Mouse (Mus musculus): Measurements from ENCODE around the gene Skil. TPM values are rescaled to one million over a fixed set of nuclear protein-coding genes. Genes with fewer than 3 reads are reported as not detected.
A peak's percentile ranks its signal among the peaks of the same experiment; 100 is the strongest.

Gene Skil
- 14.0 and 14.5 TPM in 2 replicates for polyA plus RNA-seq (2012; rRNA removed)

- H3K4me3 ChIP-seq (replicated peaks; ENCODE audit: insufficient read depth, low read depth, low read length): peak within 1 kb of the TSS; percentile 80
- under 1% methylated on average over 90 of the region's 109 CpGs for whole genome bisulfite sequencing
- no peak for TF ChIP-seq CTCF (IDR thresholded peaks at IDR 0.05; ENCODE audit: borderline replicate concordance, insufficient read depth, low read depth, low read length)
- TF ChIP-seq POLR2A (IDR thresholded peaks at IDR 0.05; ENCODE audit: borderline replicate concordance, insufficient read depth, low read length): no peak
- peak; percentile 95 for DNase-seq
- no peaks in the 10 kb centered on the region for H3K27me3 ChIP-seq (ENCODE audit: control insufficient read depth, insufficient read depth, low read length)
- peak within 1 kb of the TSS; percentile 88 for H3K27ac ChIP-seq (ENCODE audit: insufficient read depth, low read length)
- no peaks in the 10 kb centered on the region for H3K4me1 ChIP-seq (ENCODE audit: control insufficient read depth, insufficient read depth, low read length)
Observed at GRCm38 (mm10) chr3:31094531-31095178, at the start of gene Skil. TSS of gene Skil (plus strand) at chr3:31095058.

GRCm38 (mm10) chr3:31047263-31047662 lies 47.6 kb upstream of the Skil start:
- DNase-seq: no peak
- 62% methylated on average over 3 of the region's 3 CpGs for WGBS
- H3K4me3 ChIP-seq (replicated peaks; ENCODE audit: insufficient read depth, low read depth, low read length): no peak overlapping the region
- no peaks in the 10 kb centered on the region for H3K27me3 ChIP-seq (ENCODE audit: control insufficient read depth, insufficient read depth, low read length)
- no peak for TF ChIP-seq POLR2A (IDR thresholded peaks at IDR 0.05; ENCODE audit: borderline replicate concordance, insufficient read depth, low read length)
- no peak for TF ChIP-seq CTCF (IDR thresholded peaks at IDR 0.05; ENCODE audit: borderline replicate concordance, insufficient read depth, low read depth, low read length)
- H3K27ac ChIP-seq (ENCODE audit: insufficient read depth, low read length): no peak overlapping the region
- H3K4me1 ChIP-seq (ENCODE audit: control insufficient read depth, insufficient read depth, low read length): no peaks in the 10 kb centered on the region

GRCm38 (mm10) chr3:31049087-31049486 lies 45.8 kb upstream of the Skil start:
- 62% methylated on average over 5 of the region's 5 CpGs for WGBS
- no peak overlapping the region for H3K27ac ChIP-seq (ENCODE audit: insufficient read depth, low read length)
- no peak overlapping the region for H3K4me3 ChIP-seq (replicated peaks; ENCODE audit: insufficient read depth, low read depth, low read length)
- TF ChIP-seq POLR2A (IDR thresholded peaks at IDR 0.05; ENCODE audit: borderline replicate concordance, insufficient read depth, low read length) (no peak), CTCF (IDR thresholded peaks at IDR 0.05; ENCODE audit: borderline replicate concordance, insufficient read depth, low read depth, low read length) (no peak)
- H3K27me3 ChIP-seq (ENCODE audit: control insufficient read depth, insufficient read depth, low read length): no peaks in the 10 kb centered on the region
- H3K4me1 ChIP-seq (ENCODE audit: control insufficient read depth, insufficient read depth, low read length): no peaks in the 10 kb centered on the region
- no peak for DNase-seq

- 22% methylated on average over 7 of the region's 7 CpGs for WGBS
- no peaks in the 10 kb centered on the region for H3K4me1 ChIP-seq (ENCODE audit: control insufficient read depth, insufficient read depth, low read length)
- no peak overlapping the region for H3K27ac ChIP-seq (ENCODE audit: insufficient read depth, low read length)
- TF ChIP-seq POLR2A (IDR thresholded peaks at IDR 0.05; ENCODE audit: borderline replicate concordance, insufficient read depth, low read length): no peak
- TF ChIP-seq CTCF (IDR thresholded peaks at IDR 0.05; ENCODE audit: borderline replicate concordance, insufficient read depth, low read depth, low read length): no peak
- no peaks in the 10 kb centered on the region for H3K27me3 ChIP-seq (ENCODE audit: control insufficient read depth, insufficient read depth, low read length)
- DNase-seq: no peak
- H3K4me3 ChIP-seq (replicated peaks; ENCODE audit: insufficient read depth, low read depth, low read length): no peak overlapping the region
Observed at GRCm38 (mm10) chr3:31050375-31050774, 44.5 kb upstream of the Skil start.

GRCm38 (mm10) chr3:31051730-31052129 lies 43.1 kb upstream of the Skil start:
- DNase-seq: no peak
- no peaks in the 10 kb centered on the region for H3K4me1 ChIP-seq (ENCODE audit: control insufficient read depth, insufficient read depth, low read length)
- WGBS: 61% methylated on average over 9 of the region's 9 CpGs
- no peak for TF ChIP-seq POLR2A (IDR thresholded peaks at IDR 0.05; ENCODE audit: borderline replicate concordance, insufficient read depth, low read length)
- TF ChIP-seq CTCF (IDR thresholded peaks at IDR 0.05; ENCODE audit: borderline replicate concordance, insufficient read depth, low read depth, low read length): no peak
- H3K4me3 ChIP-seq (replicated peaks; ENCODE audit: insufficient read depth, low read depth, low read length): no peak overlapping the region
- H3K27me3 ChIP-seq (ENCODE audit: control insufficient read depth, insufficient read depth, low read length): no peaks in the 10 kb centered on the region
- H3K27ac ChIP-seq (ENCODE audit: insufficient read depth, low read length): no peak overlapping the region

- H3K4me3 ChIP-seq (replicated peaks; ENCODE audit: insufficient read depth, low read depth, low read length): no peak overlapping the region
- H3K27me3 ChIP-seq (ENCODE audit: control insufficient read depth, insufficient read depth, low read length): no peaks in the 10 kb centered on the region
- no peak for DNase-seq
- H3K4me1 ChIP-seq (ENCODE audit: control insufficient read depth, insufficient read depth, low read length): no peaks in the 10 kb centered on the region
- TF ChIP-seq POLR2A (IDR thresholded peaks at IDR 0.05; ENCODE audit: borderline replicate concordance, insufficient read depth, low read length) (no peak), CTCF (IDR thresholded peaks at IDR 0.05; ENCODE audit: borderline replicate concordance, insufficient read depth, low read depth, low read length) (no peak)
- H3K27ac ChIP-seq (ENCODE audit: insufficient read depth, low read length): no peak overlapping the region
- 85% methylated on average over 9 of the region's 9 CpGs for WGBS
Observed at GRCm38 (mm10) chr3:31053191-31053590, 41.7 kb upstream of the Skil start.

GRCm38 (mm10) chr3:31054888-31055287 lies 40.0 kb upstream of the Skil start:
- Histone ChIP-seq H3K4me3 (replicated peaks; ENCODE audit: insufficient read depth, low read depth, low read length) (no peak overlapping the region), H3K27me3 (ENCODE audit: control insufficient read depth, insufficient read depth, low read length) (no peaks in the 10 kb centered on the region), H3K4me1 (ENCODE audit: control insufficient read depth, insufficient read depth, low read length) (no peaks in the 10 kb centered on the region), H3K27ac (ENCODE audit: insufficient read depth, low read length) (no peak overlapping the region)
- WGBS: 79% methylated on average over 8 of the region's 8 CpGs
- TF ChIP-seq CTCF (IDR thresholded peaks at IDR 0.05; ENCODE audit: borderline replicate concordance, insufficient read depth, low read depth, low read length) (no peak), POLR2A (IDR thresholded peaks at IDR 0.05; ENCODE audit: borderline replicate concordance, insufficient read depth, low read length) (no peak)
- DNase-seq: no peak

- 22% methylated on average over 17 of the region's 17 CpGs for whole genome bisulfite sequencing
- TF ChIP-seq CTCF (IDR thresholded peaks at IDR 0.05; ENCODE audit: borderline replicate concordance, insufficient read depth, low read depth, low read length): no peak
- no peak for TF ChIP-seq POLR2A (IDR thresholded peaks at IDR 0.05; ENCODE audit: borderline replicate concordance, insufficient read depth, low read length)
- no peaks in the 10 kb centered on the region for H3K4me1 ChIP-seq (ENCODE audit: control insufficient read depth, insufficient read depth, low read length)
- peak overlapping the region; percentile 68 for H3K4me3 ChIP-seq (replicated peaks; ENCODE audit: insufficient read depth, low read depth, low read length)
- peak in 1 of 2 experiments; percentile 16 for DNase-seq
- H3K27ac ChIP-seq (ENCODE audit: insufficient read depth, low read length): no peak overlapping the region
- no peaks in the 10 kb centered on the region for H3K27me3 ChIP-seq (ENCODE audit: control insufficient read depth, insufficient read depth, low read length)
Observed at GRCm38 (mm10) chr3:31056047-31056650, 38.7 kb upstream of the Skil start.
